Mouse (Mus musculus): ENCODE data around the gene Arhgef7. TPM values are rescaled to one million over a fixed set of nuclear protein-coding genes. Genes with fewer than 3 reads are reported as not detected.

Arhgef7 gene
- polyA plus RNA-seq, 1 experiment, result 44.5 TPM

GRCm38 (mm10) chr8:11775889-11776288 lies 48.4 kb downstream of the Arhgef7 start:
- Histone ChIP-seq H3K36me3 (replicated peaks; ENCODE audit: low read length) (peaks cover 61% of the 10 kb centered on the region), H3K27me3 (replicated peaks) (no peaks in the 10 kb centered on the region), H3K4me1 (peaks cover 99% of the 10 kb centered on the region), H3K9me3 (no peaks in the 10 kb centered on the region), H3K4me3 (replicated peaks) (peak overlapping the region; percentile 85)
- no peak; the same call in 2 of the 3 replicates for TF ChIP-seq GATA1 (IDR thresholded peaks at IDR 0.05; ENCODE audit: borderline replicate concordance, low read length)

DNA sequence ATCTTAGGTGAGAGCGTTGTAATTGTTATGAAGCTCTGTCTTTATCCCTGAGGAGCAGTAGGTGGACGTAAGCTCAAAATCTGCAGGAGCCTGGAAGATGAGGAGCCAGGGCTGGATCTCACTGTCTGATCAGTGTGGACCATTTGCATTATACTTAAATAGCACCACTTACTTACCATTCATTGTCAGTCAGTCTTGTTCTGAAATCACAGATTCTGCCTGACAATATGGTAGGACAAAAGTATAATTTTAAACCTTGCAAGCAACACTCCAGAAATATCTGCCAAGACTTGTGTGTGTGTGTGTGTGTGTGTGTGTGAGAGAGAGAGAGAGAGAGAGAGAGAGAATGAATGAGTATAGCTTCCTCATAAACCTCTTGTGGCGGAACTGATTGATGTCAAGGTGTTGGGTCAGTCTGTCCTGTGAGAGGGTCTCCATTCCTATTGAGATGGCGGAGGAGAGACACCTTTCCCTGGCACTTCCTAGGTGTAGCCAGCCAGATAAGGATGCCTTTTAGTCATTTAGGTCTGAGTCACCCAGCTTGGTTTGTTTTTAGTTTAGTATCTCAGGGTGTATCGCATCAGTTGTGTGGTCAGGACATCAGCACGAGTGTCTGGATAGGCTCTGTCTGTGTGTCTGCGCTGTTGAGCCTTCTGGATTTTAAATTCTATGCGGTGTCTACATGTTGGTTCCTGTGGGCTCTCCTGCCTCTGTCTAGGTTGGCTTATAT lies 49.1 kb downstream of the Arhgef7 start:
- no peaks in the 10 kb centered on the region for H3K27me3 ChIP-seq (replicated peaks)
- no peaks in the 10 kb centered on the region for H3K9me3 ChIP-seq
- peaks cover 60% of the 10 kb centered on the region for H3K36me3 ChIP-seq (replicated peaks; ENCODE audit: low read length)
- peak overlapping the region; percentile 7 for H3K4me3 ChIP-seq (replicated peaks)
- TF ChIP-seq GATA1 (IDR thresholded peaks at IDR 0.05; ENCODE audit: borderline replicate concordance, low read length) (no peak), FLI1 (IDR thresholded peaks at IDR 0.05; ENCODE audit: low read length) (no peak)
- H3K4me1 ChIP-seq, result peaks cover 100% of the 10 kb centered on the region

- Histone ChIP-seq H3K4me1 (peaks cover 100% of the 10 kb centered on the region), H3K36me3 (replicated peaks; ENCODE audit: low read length) (peaks cover 60% of the 10 kb centered on the region), H3K9me3 (no peaks in the 10 kb centered on the region), H3K4me3 (replicated peaks) (peak overlapping the region; percentile 7), H3K27me3 (replicated peaks) (no peaks in the 10 kb centered on the region)
- TF ChIP-seq FLI1 (IDR thresholded peaks at IDR 0.05; ENCODE audit: low read length), result no peak
- TF ChIP-seq GATA1 (IDR thresholded peaks at IDR 0.05; ENCODE audit: borderline replicate concordance, low read length), result no peak
Measured at GRCm38 (mm10) chr8:11777201-11777600, 49.7 kb downstream of the Arhgef7 start.

DNA sequence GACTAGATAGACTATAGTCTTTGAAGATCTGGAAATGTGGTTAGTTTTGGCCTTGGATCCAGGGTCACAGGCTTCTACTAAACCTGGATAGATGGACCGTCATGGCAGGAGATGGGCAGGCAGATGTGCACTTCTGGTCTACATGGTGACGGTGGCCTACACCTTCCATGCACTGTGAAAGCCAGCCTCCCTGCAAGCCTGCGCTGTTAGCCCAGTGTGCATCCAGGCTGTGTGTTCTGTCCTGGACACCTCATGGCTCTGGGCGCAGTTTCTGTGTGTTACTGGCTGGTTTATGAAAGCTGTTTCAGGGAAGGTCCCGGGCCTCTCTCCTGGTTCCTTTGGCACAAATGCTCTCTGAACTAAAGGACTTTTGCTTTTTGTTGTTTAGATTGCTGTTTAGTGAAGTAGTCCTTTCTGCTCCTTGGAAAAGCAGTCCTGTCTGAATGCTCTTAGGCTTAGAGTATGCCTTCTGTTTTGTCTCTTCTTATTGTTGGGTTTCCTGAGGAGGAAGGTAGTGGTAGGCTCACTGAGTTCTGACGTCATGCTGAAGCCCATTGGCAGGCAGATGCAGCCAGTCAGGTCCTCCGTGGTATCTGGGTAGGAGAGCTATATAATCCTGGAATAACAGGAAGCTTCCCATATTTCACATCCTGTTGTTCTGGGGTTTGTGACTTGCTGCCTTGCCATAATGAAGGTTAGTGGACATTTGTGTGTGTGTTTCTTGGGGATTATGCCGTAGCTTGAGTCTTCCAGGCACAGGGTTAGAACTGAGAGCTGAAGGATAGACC lies 51.3 kb downstream of the Arhgef7 start:
- Histone ChIP-seq H3K4me3 (replicated peaks) (peak overlapping the region; percentile 91), H3K36me3 (replicated peaks; ENCODE audit: low read length) (peaks cover 64% of the 10 kb centered on the region), H3K4me1 (peaks cover 100% of the 10 kb centered on the region), H3K9me3 (no peaks in the 10 kb centered on the region), H3K27me3 (replicated peaks) (no peaks in the 10 kb centered on the region)
- TF ChIP-seq FLI1 (IDR thresholded peaks at IDR 0.05; ENCODE audit: low read length), result no peak
- TF ChIP-seq GATA1 (IDR thresholded peaks at IDR 0.05; ENCODE audit: borderline replicate concordance, low read length), result no peak

DNA sequence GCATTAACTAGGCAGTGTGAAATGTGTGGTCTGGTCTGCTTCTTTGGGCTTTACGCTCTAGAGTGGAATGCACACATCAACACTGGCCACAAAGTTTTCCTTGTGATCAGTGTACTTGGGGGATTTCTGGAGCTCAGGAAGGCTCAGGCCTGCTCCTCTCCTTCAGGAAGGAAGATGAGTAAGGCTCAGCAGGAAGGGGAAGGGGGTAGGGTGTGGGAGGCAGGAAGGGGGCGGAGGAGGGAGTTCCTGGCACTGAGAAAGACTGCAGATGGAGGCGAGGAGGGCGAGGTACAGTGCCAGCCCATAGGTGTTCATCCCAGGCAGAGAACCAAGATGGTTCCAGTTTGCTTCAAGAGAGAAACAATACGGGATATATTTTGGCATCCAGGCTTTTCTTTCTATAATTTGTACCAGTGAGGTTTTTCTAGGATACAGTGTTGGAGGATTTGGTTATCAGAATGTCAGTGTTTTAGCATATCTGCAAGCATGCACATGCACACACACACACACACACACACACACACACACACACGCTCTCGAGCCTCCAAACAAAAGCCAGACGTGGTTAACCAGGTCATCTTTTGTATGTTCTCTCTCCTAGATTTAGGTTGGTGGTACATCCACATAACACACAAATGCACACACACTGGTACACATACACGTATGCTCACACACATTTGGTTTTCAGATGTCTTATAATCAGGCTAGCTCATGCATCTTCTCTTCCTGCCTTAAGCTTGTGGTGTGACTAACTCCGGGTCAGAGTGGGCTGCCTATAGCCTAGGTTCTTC lies 52.5 kb downstream of the Arhgef7 start:
- Histone ChIP-seq H3K4me1 (peaks cover 97% of the 10 kb centered on the region), H3K4me3 (replicated peaks) (peak overlapping the region; percentile 91), H3K27me3 (replicated peaks) (no peaks in the 10 kb centered on the region), H3K36me3 (replicated peaks; ENCODE audit: low read length) (peaks cover 75% of the 10 kb centered on the region), H3K9me3 (no peaks in the 10 kb centered on the region)
- TF ChIP-seq GATA1 (IDR thresholded peaks at IDR 0.05; ENCODE audit: borderline replicate concordance, low read length) (no peak), FLI1 (IDR thresholded peaks at IDR 0.05; ENCODE audit: low read length) (no peak)

DNA sequence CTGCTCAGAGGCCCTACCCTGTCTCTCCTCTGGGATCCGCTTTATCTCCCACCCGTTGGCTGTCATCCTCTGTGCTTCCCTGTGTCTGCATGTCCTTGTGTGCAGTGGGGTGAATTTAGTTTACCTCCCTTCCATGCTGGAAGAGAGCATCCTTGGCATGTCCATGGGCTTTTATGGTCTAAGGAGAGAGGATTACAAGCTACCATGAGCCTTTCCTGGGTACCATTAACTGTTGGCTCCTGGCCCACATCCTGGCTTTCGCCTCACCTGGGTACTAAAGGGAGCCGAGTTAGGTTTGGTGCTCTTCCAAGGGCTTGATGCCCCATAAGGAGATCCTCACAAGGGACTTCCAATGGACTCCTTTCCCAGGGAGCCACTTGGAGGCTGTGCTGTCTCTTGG lies 53.1 kb downstream of the Arhgef7 start:
- Histone ChIP-seq H3K36me3 (replicated peaks; ENCODE audit: low read length) (peaks cover 77% of the 10 kb centered on the region), H3K4me3 (replicated peaks) (peak overlapping the region; percentile 91), H3K27me3 (replicated peaks) (no peaks in the 10 kb centered on the region), H3K4me1 (peaks cover 97% of the 10 kb centered on the region), H3K9me3 (no peaks in the 10 kb centered on the region)
- TF ChIP-seq FLI1 (IDR thresholded peaks at IDR 0.05; ENCODE audit: low read length), result no peak
- TF ChIP-seq GATA1 (IDR thresholded peaks at IDR 0.05; ENCODE audit: borderline replicate concordance, low read length), result no peak

DNA sequence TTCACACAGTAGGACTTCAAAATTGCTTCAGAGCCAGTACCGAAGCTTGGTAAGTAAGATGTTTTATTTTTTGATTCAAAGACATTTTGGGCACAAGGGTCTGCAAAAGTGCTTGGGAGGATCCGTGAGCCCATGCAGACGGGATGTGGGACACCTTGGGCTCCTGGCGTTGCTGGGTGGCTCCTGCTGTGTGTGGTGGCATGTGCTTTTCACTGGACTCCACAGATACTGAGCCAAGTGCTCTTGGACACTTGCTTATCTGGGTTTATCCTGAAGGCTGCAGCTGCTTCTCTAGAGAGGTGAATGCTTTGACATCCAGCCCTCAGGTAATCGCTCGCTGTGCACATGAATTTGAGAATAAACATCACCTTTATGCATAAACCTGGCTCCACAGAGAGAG lies 55.1 kb downstream of the Arhgef7 start:
- no peak overlapping the region for H3K4me3 ChIP-seq (replicated peaks)
- H3K4me1 ChIP-seq, result peaks cover 95% of the 10 kb centered on the region
- TF ChIP-seq GATA1 (IDR thresholded peaks at IDR 0.05; ENCODE audit: borderline replicate concordance, low read length), result no peak
- no peak for TF ChIP-seq FLI1 (IDR thresholded peaks at IDR 0.05; ENCODE audit: low read length)
- H3K9me3 ChIP-seq, result no peaks in the 10 kb centered on the region
- H3K36me3 ChIP-seq (replicated peaks; ENCODE audit: low read length), result peaks cover 83% of the 10 kb centered on the region
- H3K27me3 ChIP-seq (replicated peaks), result no peaks in the 10 kb centered on the region

DNA sequence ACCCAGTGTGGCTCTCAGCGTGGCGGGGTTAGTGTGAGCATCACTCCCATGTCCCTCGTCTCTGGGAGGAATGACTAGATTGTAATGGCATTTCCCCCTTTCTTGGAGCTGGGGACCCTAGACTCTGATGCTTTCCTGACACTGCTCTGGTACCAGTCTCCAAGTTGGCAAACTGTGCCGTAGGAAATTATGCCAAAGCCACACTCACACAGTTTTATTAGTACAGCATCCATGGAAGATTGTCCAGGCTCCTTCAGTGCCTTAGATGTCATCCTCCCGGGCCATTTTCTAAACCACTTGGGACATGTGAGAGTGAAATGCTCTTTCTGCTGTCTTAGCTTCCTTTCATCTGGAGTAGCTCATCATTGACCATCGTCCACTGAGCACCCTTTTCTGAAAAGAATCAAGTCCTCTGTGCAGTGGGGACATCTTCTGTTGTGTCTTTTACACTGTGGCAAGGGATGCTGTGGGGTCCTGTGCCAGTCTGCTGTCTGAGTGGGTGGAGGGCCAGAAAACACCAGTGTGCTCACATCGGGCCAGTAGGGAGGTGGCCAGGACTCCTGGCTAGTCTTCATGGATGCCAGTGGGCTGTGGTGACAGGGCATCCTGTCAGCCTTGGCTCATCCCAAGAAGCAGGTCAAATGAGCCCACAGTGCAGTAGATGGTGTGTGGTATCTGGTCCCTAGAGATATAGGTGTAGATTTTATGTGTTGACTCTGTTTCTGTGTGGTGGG lies 56.5 kb downstream of the Arhgef7 start:
- H3K27me3 ChIP-seq (replicated peaks), result no peaks in the 10 kb centered on the region
- no peak for TF ChIP-seq FLI1 (IDR thresholded peaks at IDR 0.05; ENCODE audit: low read length)
- peaks cover 87% of the 10 kb centered on the region for H3K36me3 ChIP-seq (replicated peaks; ENCODE audit: low read length)
- peak overlapping the region; percentile 6 for H3K4me3 ChIP-seq (replicated peaks)
- peaks cover 88% of the 10 kb centered on the region for H3K4me1 ChIP-seq
- H3K9me3 ChIP-seq, result no peaks in the 10 kb centered on the region

DNA sequence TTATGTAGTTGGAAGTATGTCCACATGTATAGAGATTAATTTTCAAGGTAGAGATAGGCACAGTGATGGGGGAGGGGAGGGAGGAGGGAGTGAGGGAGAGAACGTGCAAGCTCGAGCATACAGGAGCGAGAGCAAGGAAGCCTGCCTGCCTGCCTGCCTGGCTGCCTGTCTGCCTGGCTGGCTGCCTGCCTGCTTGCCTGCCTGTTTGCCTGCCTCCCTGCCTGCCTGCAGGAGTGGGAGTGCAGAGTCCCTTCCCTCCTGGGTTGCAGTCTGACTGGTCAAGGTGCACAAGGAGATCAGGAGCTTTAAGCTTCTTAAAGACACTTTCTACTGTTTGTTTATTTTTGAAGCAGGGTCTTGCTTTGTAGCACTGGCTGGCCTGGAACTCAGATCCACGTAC lies 57.6 kb downstream of the Arhgef7 start:
- Histone ChIP-seq H3K36me3 (replicated peaks; ENCODE audit: low read length) (peaks cover 95% of the 10 kb centered on the region), H3K4me1 (peaks cover 80% of the 10 kb centered on the region), H3K4me3 (replicated peaks) (peak overlapping the region; percentile 19), H3K9me3 (no peaks in the 10 kb centered on the region), H3K27me3 (replicated peaks) (no peaks in the 10 kb centered on the region)
- TF ChIP-seq GATA1 (IDR thresholded peaks at IDR 0.05; ENCODE audit: borderline replicate concordance, low read length), result no peak
- TF ChIP-seq FLI1 (IDR thresholded peaks at IDR 0.05; ENCODE audit: low read length), result no peak
